Mouse (Mus musculus) olfactory bulb, adult 2 months (tissue): ENCODE measurements around the gene Lclat1. TPM values are rescaled to one million over a fixed set of nuclear protein-coding genes. Genes with fewer than 3 reads are reported as not detected.

Source experiments
- H3K27ac ChIP-seq: fragments of 200-500 bp; 2 replicates; pipeline ENCODE4 v1.5.1; 2012; ENCODE audit warnings: low read depth, low read length; ENCODE audit not compliant: insufficient read depth
- H3K4me1 ChIP-seq: fragments of 200-500 bp; 2 replicates; pipeline ENCODE4 v1.6.1; 2012; ENCODE audit warnings: low read length; ENCODE audit not compliant: control insufficient read depth, insufficient read depth
- H3K4me3 ChIP-seq: fragments of 200-500 bp; 2 replicates; pipeline ENCODE4 v1.5.1; 2012; ENCODE audit warnings: mild to moderate bottlenecking, low read depth, low read length, moderate library complexity; ENCODE audit not compliant: insufficient read depth
- CTCF ChIP-seq: fragments of 200-500 bp; IDR thresholded peaks from 2 replicates; pipeline ENCODE4 v1.5.1; 2012; ENCODE audit warnings: low read depth, mild to moderate bottlenecking, low read length, moderate library complexity; ENCODE audit not compliant: insufficient read depth
- POLR2A ChIP-seq: fragments of 200-500 bp; IDR thresholded peaks from 2 replicates; pipeline ENCODE4 v1.6.1; 2012; ENCODE audit warnings: mild to moderate bottlenecking, low read depth, low read length, moderate library complexity; ENCODE audit not compliant: insufficient read depth
- WGBS: fragments of 180-500 bp; shearing (Covaris S2); methylation state at CpG from one replicate; pipeline ENCODE4 v1.1.7; 2018; 5-methylcytosine and 5-hydroxymethylcytosine counted together
- polyA plus RNA-seq: library from polyadenylated mRNA; stranded (reverse); fragments of >200 nt; gene quantifications from 2 replicates; pipeline ENCODE4 v1.2.4, GENCODE M21; 2012; ENCODE audit warnings: low replicate concordance; ENCODE audit not compliant: missing spikeins, insufficient read depth, insufficient read length

The Lclat1 gene
- polyA plus RNA-seq, 1 experiment, result not detected

DNA sequence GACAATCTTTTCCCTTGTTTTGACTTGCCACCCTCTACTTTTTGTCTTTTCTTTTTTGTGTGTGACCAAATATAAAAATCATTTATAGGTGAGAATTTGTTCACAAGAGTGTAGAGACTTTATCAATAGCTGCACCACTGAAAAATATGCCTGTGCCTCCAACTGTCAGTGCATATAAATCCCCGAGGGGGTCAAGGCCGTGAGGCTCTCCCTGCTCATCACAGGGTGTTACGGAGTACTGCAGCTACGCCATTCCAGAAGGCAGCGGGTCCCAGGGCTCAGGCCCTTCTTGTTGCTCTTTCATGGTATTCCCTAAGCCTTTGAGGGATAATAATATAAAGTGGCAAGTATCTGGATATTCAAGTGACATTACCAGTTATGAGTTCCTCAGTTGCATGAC, 62.4 kb downstream of the Lclat1 start:
- Histone ChIP-seq H3K4me3 (no peak overlapping the region), H3K27ac (no peak overlapping the region), H3K4me1 (no peaks in the 10 kb centered on the region)
- TF ChIP-seq CTCF (no peak), POLR2A (no peak)
- WGBS, result 96% methylated on average over 5 of the region's 5 CpGs

DNA sequence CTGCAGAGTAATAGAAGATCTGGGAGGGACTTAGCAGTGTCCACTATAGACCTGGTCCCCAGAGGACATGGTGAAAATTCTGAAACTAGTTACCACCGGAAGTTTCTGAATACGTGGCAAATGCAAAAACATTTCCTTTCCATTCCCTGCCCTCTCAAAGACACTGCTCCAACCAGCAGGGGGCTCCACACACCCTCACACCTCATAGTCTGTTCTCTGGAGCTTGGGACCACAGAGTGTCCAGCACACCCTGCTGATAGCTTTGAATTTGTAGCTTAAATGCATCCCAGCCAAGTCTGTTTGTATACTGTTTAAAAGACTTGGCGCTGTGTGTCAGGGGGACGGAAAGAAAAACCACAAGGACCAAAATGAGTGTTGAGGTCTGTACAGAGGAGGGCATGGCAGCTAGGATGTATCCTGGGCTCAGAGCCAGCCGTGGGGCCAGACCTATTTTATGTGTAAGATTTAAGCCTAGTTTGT, 66.3 kb downstream of the Lclat1 start:
- H3K4me1 ChIP-seq, result no peaks in the 10 kb centered on the region
- no peak overlapping the region for H3K4me3 ChIP-seq
- 51% methylated on average over 5 of the region's 5 CpGs for WGBS
- TF ChIP-seq POLR2A (no peak), CTCF (no peak)
- H3K27ac ChIP-seq, result no peak overlapping the region

DNA sequence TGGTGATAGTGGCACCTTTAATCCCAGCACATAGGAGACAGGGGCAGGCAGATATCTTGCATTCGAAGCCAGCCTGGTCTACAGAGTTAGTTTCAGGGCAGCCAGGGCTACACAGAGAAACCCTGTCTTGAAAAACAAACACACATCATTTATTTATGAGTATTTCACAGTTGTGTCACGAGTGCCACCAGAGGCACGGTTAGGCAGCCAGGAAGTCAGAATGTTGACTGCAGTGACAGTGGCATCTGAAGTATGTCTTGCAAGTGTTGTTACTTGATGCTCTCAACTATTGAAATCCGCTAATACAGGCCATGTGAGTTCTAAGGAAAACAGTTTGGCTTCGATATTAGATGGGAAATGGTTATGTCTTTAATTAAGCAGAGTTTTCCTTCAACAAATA, 67.9 kb downstream of the Lclat1 start:
- 85% methylated on average over 5 of the region's 5 CpGs for WGBS

DNA sequence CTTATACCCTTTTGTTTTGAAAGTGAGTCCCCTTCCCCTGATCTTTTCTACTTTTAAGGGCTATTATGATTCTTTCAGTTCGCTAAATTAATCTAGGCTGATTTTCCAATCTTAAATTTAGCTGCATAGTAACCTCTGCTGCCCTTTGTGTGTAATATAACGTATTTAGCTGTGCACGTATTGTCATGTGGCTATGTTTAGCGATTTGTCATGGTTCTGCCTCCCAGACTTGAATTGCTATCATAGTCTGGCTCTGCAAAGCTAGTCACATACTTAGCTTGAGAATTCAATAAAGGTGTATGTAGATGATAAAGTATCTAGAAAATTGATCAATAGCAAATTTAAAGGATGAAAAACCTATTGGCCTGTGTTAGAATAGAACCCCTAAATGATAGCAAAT, 69.3 kb downstream of the Lclat1 start:
- WGBS, result 77% methylated on average over 4 of the region's 4 CpGs
- H3K4me3 ChIP-seq, result no peak overlapping the region
- no peak for TF ChIP-seq CTCF
- H3K27ac ChIP-seq, result no peak overlapping the region
- H3K4me1 ChIP-seq, result no peaks in the 10 kb centered on the region

More for the DNA sequence above, 67.9 kb downstream of the Lclat1 start:
- no peak overlapping the region for H3K27ac ChIP-seq
- TF ChIP-seq CTCF (no peak), POLR2A (no peak)
- H3K4me1 ChIP-seq, result no peaks in the 10 kb centered on the region
- no peak overlapping the region for H3K4me3 ChIP-seq

DNA sequence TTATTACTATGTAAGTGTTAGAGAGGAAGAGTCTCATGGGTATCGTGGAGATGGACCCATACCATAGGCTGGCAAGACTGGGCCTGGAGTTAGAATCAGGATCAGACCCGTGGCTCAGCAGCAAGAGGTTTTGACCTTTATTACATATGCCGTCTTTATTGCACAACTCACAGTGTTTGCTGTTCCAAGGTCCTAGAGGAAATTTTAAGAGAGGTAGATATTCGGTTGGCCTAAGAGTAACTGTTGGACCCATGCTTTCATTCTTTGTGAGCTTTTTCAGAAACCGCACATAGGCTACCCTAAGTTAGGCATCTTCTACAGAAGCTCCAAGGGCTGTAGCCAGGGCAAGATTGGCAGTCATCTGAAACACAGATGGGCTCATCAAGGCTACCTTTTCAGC, 79.1 kb downstream of the Lclat1 start:
- WGBS, result 97% methylated on average over 5 of the region's 5 CpGs
- Histone ChIP-seq H3K27ac (no peak overlapping the region), H3K4me1 (no peaks in the 10 kb centered on the region), H3K4me3 (no peak overlapping the region)
- no peak for TF ChIP-seq CTCF
- no peak for TF ChIP-seq POLR2A

DNA sequence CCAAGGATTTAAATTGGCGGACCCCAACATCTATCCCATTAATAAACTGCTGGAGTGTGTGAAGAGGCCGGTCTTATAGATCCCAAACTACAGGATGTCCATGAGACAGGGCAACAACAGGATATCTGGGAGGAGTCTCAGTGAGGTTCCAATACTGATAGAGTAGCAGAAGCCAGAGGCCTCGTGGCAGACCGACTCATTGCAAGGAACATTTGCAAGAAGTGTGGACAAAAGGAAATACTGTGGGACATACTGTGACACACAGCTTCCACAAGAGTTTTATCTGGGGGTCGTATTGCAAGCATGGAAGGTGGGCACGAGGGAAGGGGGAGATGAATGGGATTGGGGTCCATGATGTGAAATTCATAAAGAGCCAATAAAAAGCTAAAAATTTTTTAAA, 86.4 kb downstream of the Lclat1 start:
- H3K4me1 ChIP-seq, result no peaks in the 10 kb centered on the region
- 91% methylated on average over 6 of the region's 6 CpGs for WGBS

DNA sequence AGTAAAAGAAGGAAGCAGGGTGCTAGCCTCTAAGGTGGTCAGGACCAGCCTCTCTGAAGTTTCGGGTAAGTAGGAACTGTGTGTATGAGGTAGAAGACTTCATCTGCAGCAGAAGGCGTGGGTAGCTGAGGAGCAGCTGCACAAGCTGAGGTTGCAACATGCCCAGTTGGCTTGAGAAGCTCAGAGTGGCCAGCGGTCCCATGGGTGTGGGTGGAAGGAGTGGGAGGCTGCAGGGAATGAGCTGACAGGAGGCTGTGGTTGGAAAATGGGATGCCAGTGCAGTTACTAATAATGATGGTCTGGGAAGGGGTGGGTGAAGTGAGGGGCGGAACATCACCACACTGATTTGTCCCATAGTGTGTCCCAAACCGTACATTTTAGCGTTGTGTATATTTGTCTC, 86.8 kb downstream of the Lclat1 start:
- Histone ChIP-seq H3K4me1 (no peaks in the 10 kb centered on the region), H3K4me3 (no peak overlapping the region), H3K27ac (no peak overlapping the region)
- no peak for TF ChIP-seq POLR2A
- TF ChIP-seq CTCF, result no peak
- WGBS, result 82% methylated on average over 6 of the region's 6 CpGs

More for the DNA sequence above, 86.4 kb downstream of the Lclat1 start:
- Histone ChIP-seq H3K4me3 (no peak overlapping the region), H3K27ac (no peak overlapping the region)
- TF ChIP-seq CTCF (no peak), POLR2A (no peak)

DNA sequence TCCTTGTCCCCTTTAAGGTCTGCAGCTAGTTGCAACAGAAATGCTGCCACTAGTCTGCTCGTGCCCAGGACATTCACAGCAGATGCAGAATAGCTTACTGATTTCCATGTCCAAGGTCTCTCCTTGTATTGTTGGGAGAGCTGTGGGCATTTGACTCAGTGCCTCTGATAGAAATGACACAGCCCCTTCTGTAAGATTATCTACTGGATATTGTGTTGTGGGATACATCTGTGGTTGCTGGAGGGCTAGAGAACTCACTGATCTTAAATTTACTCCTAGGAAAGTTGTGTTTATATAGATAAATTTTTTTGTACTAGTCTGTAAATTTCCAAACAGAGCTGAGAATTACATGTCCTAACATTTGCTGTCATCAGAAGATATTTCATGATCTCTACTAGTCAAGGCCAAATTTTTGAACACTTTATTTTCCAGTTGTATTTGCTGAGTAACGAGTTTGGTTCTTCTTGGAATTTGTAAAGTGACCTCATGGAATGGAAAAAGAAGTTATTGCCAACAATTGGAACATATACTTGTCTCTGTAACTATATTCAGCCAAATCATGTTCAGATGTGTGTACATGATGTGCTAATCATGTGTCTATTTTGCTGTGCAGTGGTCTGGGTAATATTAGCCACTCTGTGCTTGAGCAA, 87.4 kb downstream of the Lclat1 start:
- WGBS, result 81% methylated on average over 2 of the region's 2 CpGs
- no peak overlapping the region for H3K27ac ChIP-seq
- H3K4me1 ChIP-seq, result no peaks in the 10 kb centered on the region
- H3K4me3 ChIP-seq, result no peak overlapping the region
- no peak for TF ChIP-seq CTCF
- no peak for TF ChIP-seq POLR2A

DNA sequence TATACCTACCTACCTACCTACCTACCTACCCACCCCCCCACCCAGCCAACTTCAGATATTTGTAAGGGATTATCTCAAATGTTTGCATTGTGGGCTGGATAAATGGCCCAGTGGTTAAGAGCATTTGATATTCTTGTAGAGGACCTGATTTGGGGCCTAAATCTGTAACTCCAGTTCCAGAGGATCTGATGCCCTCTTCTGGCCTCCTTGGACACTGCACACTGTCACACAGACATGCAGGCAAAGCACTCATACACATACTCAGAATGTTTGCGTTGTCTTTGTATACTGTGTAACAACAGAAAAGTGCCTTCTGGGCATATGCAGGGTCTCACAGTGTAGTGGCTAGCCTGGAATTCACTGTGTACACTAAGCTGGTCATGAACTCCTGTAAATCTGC, 88.4 kb downstream of the Lclat1 start:
- no peak for TF ChIP-seq CTCF
- TF ChIP-seq POLR2A, result no peak
- Histone ChIP-seq H3K27ac (no peak overlapping the region), H3K4me3 (no peak overlapping the region), H3K4me1 (no peaks in the 10 kb centered on the region)
- 98% methylated on average over 1 of the region's 1 CpGs for WGBS

DNA sequence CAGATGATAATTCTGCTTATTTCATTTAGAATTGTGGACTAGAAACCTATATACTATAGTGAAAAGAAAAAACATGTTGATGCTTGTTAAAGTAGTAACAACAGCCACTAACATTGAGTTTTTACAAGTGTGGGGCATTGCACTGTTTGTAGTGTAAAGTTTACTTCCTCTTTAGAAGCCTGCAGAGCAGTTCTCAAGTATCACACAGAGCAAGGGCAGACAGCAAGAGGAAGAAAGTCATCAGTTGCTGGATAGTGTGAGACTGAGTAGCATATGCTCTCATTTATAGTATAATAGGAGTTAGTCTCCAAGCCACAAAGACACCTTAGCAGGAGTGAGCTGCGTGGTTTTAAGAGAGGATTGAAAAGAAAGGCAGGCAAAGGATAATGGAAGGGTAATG, 89.9 kb downstream of the Lclat1 start:
- H3K4me3 ChIP-seq, result no peak overlapping the region
- WGBS, result 82% methylated on average over 1 of the region's 1 CpGs

More for the DNA sequence above, 89.9 kb downstream of the Lclat1 start:
- TF ChIP-seq POLR2A (no peak), CTCF (no peak)
- Histone ChIP-seq H3K4me1 (no peaks in the 10 kb centered on the region), H3K27ac (no peak overlapping the region)
